Mouse (Mus musculus): ENCODE measurements around the gene Plxna1. TPM values are rescaled to one million over a fixed set of nuclear protein-coding genes. Genes with fewer than 3 reads are reported as not detected.

Plxna1 gene
- polyA plus RNA-seq, 1 experiment, result 27.1 TPM

DNA sequence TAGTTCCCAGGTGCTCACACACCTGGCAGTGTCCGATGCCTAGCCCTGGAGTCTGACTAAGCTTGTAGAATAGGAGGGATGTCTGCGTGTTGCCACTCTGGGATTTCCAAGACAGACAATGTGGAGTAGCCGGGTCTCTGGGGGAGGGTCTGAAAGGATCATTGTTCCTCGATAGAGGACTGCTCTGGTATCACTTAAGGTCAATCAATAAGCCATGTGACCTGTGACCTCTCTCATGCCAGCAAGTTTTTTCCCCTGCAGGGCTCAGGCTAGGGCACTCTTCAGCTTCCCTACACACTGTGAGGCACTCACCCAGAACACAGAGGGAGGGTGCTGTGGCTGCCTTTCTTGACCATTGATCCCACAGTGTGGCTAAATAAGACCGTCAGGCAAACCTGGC, 19.4 kb upstream of the Plxna1 start:
- H3K36me3 ChIP-seq (ENCODE audit: control insufficient read depth, insufficient read depth, low read length), result no peaks in the 10 kb centered on the region
- H3K4me3 ChIP-seq (ENCODE audit: control insufficient read depth, low read depth, low read length), result no peak overlapping the region
- TF ChIP-seq POLR2A (IDR thresholded peaks at IDR 0.05; ENCODE audit: control insufficient read depth, low read depth, low read length), result no peak
- TF ChIP-seq CTCF (IDR thresholded peaks at IDR 0.05; ENCODE audit: control insufficient read depth, insufficient read depth, insufficient replicate concordance, low read depth, low read length), result no peak
- no peaks in the 10 kb centered on the region for H3K4me1 ChIP-seq (ENCODE audit: control insufficient read depth, insufficient read depth, low read length)
- no peaks in the 10 kb centered on the region for H3K27me3 ChIP-seq (ENCODE audit: control insufficient read depth, insufficient read depth, low read length)
- H3K27ac ChIP-seq (ENCODE audit: control insufficient read depth, insufficient read depth, low read depth, low read length), result no peak overlapping the region

- no peak for TF ChIP-seq CTCF (IDR thresholded peaks at IDR 0.05; ENCODE audit: control insufficient read depth, insufficient read depth, insufficient replicate concordance, low read depth, low read length)
- no peak for TF ChIP-seq POLR2A (IDR thresholded peaks at IDR 0.05; ENCODE audit: control insufficient read depth, low read depth, low read length)
- Histone ChIP-seq H3K27me3 (ENCODE audit: control insufficient read depth, insufficient read depth, low read length) (no peaks in the 10 kb centered on the region), H3K36me3 (ENCODE audit: control insufficient read depth, insufficient read depth, low read length) (no peaks in the 10 kb centered on the region), H3K27ac (ENCODE audit: control insufficient read depth, insufficient read depth, low read depth, low read length) (no peak overlapping the region), H3K4me3 (ENCODE audit: control insufficient read depth, low read depth, low read length) (no peak overlapping the region), H3K4me1 (ENCODE audit: control insufficient read depth, insufficient read depth, low read length) (no peaks in the 10 kb centered on the region)
Measured at GRCm38 (mm10) chr6:89381172-89381571, 18.8 kb upstream of the Plxna1 start.

DNA sequence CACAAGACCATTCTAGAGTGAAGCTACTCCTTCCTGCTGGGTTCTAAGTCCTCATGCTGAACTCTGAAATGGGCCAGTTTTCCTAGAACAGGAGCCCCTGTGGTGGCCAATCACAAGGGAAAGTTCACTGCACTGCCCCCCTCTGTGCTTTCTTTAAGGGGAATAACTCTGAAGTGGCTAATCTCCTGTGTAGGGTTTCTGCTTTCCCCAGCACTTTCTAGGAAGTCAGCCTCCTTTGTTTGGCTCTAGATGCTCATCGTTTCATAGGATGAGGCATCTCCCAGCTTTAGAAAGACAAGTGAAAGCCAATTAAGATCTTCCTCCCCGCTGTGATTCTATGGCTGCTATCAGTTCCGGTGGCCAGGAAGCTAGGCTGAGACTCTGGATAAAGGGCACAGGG, 18.3 kb upstream of the Plxna1 start:
- Histone ChIP-seq H3K27ac (ENCODE audit: control insufficient read depth, insufficient read depth, low read depth, low read length) (no peak overlapping the region), H3K4me3 (ENCODE audit: control insufficient read depth, low read depth, low read length) (no peak overlapping the region), H3K36me3 (ENCODE audit: control insufficient read depth, insufficient read depth, low read length) (no peaks in the 10 kb centered on the region), H3K4me1 (ENCODE audit: control insufficient read depth, insufficient read depth, low read length) (no peaks in the 10 kb centered on the region), H3K27me3 (ENCODE audit: control insufficient read depth, insufficient read depth, low read length) (no peaks in the 10 kb centered on the region)
- TF ChIP-seq CTCF (IDR thresholded peaks at IDR 0.05; ENCODE audit: control insufficient read depth, insufficient read depth, insufficient replicate concordance, low read depth, low read length) (no peak), POLR2A (IDR thresholded peaks at IDR 0.05; ENCODE audit: control insufficient read depth, low read depth, low read length) (no peak)

DNA sequence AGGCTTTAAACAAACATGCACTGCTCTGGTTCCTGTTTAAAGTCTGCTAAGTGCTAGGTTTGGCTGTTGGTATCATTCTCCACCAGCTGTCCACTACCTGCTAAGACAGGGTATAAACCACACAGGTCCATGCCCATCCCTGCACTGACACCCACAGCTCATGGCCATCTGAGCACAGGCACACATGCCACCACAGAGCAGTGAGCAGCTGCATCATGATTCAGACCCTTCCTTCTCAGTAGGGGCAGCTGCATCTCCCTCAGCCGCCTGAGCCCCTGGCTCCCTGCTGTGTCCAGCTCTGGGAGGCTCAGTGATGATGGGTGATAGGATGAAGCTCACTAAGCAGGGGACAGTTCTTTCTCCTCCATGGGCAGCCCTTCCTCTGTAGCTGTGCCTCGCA, 15.8 kb upstream of the Plxna1 start:
- H3K27ac ChIP-seq (ENCODE audit: control insufficient read depth, insufficient read depth, low read depth, low read length), result no peak overlapping the region
- H3K27me3 ChIP-seq (ENCODE audit: control insufficient read depth, insufficient read depth, low read length), result no peaks in the 10 kb centered on the region
- TF ChIP-seq POLR2A (IDR thresholded peaks at IDR 0.05; ENCODE audit: control insufficient read depth, low read depth, low read length), result no peak
- TF ChIP-seq CTCF (IDR thresholded peaks at IDR 0.05; ENCODE audit: control insufficient read depth, insufficient read depth, insufficient replicate concordance, low read depth, low read length), result no peak
- H3K4me3 ChIP-seq (ENCODE audit: control insufficient read depth, low read depth, low read length), result no peak overlapping the region
- H3K36me3 ChIP-seq (ENCODE audit: control insufficient read depth, insufficient read depth, low read length), result no peaks in the 10 kb centered on the region
- no peaks in the 10 kb centered on the region for H3K4me1 ChIP-seq (ENCODE audit: control insufficient read depth, insufficient read depth, low read length)

- TF ChIP-seq CTCF (IDR thresholded peaks at IDR 0.05; ENCODE audit: control insufficient read depth, insufficient read depth, insufficient replicate concordance, low read depth, low read length) (no peak), POLR2A (IDR thresholded peaks at IDR 0.05; ENCODE audit: control insufficient read depth, low read depth, low read length) (no peak)
- no peak overlapping the region for H3K4me3 ChIP-seq (ENCODE audit: control insufficient read depth, low read depth, low read length)
- H3K27me3 ChIP-seq (ENCODE audit: control insufficient read depth, insufficient read depth, low read length), result no peaks in the 10 kb centered on the region
- H3K36me3 ChIP-seq (ENCODE audit: control insufficient read depth, insufficient read depth, low read length), result no peaks in the 10 kb centered on the region
- no peak overlapping the region for H3K27ac ChIP-seq (ENCODE audit: control insufficient read depth, insufficient read depth, low read depth, low read length)
- H3K4me1 ChIP-seq (ENCODE audit: control insufficient read depth, insufficient read depth, low read length), result no peaks in the 10 kb centered on the region
Measured at GRCm38 (mm10) chr6:89368812-89369211, 6.4 kb upstream of the Plxna1 start.

GRCm38 (mm10) chr6:89364342-89364741, 1.9 kb upstream of the Plxna1 start:
- TF ChIP-seq POLR2A (IDR thresholded peaks at IDR 0.05; ENCODE audit: control insufficient read depth, low read depth, low read length) (no peak), CTCF (IDR thresholded peaks at IDR 0.05; ENCODE audit: control insufficient read depth, insufficient read depth, insufficient replicate concordance, low read depth, low read length) (no peak)
- H3K27me3 ChIP-seq (ENCODE audit: control insufficient read depth, insufficient read depth, low read length), result no peaks in the 10 kb centered on the region
- no peaks in the 10 kb centered on the region for H3K36me3 ChIP-seq (ENCODE audit: control insufficient read depth, insufficient read depth, low read length)
- no peak overlapping the region for H3K27ac ChIP-seq (ENCODE audit: control insufficient read depth, insufficient read depth, low read depth, low read length)
- peaks cover 24% of the 10 kb centered on the region for H3K4me1 ChIP-seq (ENCODE audit: control insufficient read depth, insufficient read depth, low read length)
- H3K4me3 ChIP-seq (ENCODE audit: control insufficient read depth, low read depth, low read length), result no peak overlapping the region

GRCm38 (mm10) chr6:89363107-89363451, 659 bp upstream of the Plxna1 start:
- H3K4me1 ChIP-seq (ENCODE audit: control insufficient read depth, insufficient read depth, low read length), result peaks cover 27% of the 10 kb centered on the region
- H3K4me3 ChIP-seq (ENCODE audit: control insufficient read depth, low read depth, low read length), result peak overlapping the region; percentile 85
- TF ChIP-seq POLR2A (IDR thresholded peaks at IDR 0.05; ENCODE audit: control insufficient read depth, low read depth, low read length), result no peak
- no peak for TF ChIP-seq CTCF (IDR thresholded peaks at IDR 0.05; ENCODE audit: control insufficient read depth, insufficient read depth, insufficient replicate concordance, low read depth, low read length)
- H3K27me3 ChIP-seq (ENCODE audit: control insufficient read depth, insufficient read depth, low read length), result no peaks in the 10 kb centered on the region
- no peak overlapping the region for H3K27ac ChIP-seq (ENCODE audit: control insufficient read depth, insufficient read depth, low read depth, low read length)
- H3K36me3 ChIP-seq (ENCODE audit: control insufficient read depth, insufficient read depth, low read length), result no peaks in the 10 kb centered on the region
